Mouse (Mus musculus): ENCODE measurements around the gene Syngr2. TPM values are rescaled to one million over a fixed set of nuclear protein-coding genes. Genes with fewer than 3 reads are reported as not detected.
A peak's percentile ranks its signal among the peaks of the same experiment; 100 is the strongest.
"Not testable (repeated sequence)": the region's sequence is repeated elsewhere in the genome, so short reads cannot be mapped to it uniquely, and the experiment has no call there.

The Syngr2 gene
- polyA plus RNA-seq, 1 experiment from 2014 or later = 29.9 TPM

DNA sequence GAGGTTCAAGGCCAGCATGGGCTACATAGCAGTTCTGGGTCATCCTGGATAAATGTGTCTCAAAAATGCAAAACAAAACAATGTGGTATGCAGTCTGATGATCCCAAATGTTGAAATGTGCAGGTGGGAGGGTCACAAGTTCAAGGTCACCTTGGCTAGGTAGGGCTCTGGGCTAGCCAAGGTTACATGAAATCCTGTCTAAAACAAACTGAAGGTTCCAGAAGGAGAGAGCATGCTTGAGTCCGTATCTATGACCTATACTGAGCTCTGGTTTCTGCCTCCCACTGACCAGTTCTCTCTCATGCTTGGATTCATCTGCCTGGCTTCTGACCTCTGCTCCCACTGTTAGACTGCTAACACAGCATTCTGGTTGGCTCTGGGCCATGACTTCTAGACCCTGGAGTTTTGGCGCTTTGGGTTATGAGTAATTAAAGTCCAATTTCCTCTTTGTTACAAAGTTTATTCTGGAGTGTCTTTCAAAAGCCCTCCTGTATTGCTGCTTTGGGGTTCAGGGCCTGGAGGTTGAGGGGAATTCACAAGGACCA is 20.3 kb downstream of the Syngr2 start:
- Histone ChIP-seq H3K4me2 (ENCODE audit: low read depth) (no peak overlapping the region), H3K9ac (ENCODE audit: low read length) (no peak overlapping the region), H3K9me3 (ENCODE audit: control insufficient read depth, low read length) (no peaks in the 10 kb centered on the region), H3K36me3 (ENCODE audit: control insufficient read depth, insufficient read depth, low read length) (no peaks in the 10 kb centered on the region), H3K27ac (ENCODE audit: low read depth, low read length) (no peak overlapping the region), H3K27me3 (ENCODE audit: control insufficient read depth, insufficient read depth, low read length) (no peaks in the 10 kb centered on the region), H3K4me1 (ENCODE audit: control insufficient read depth, insufficient read depth, low read length) (peaks cover 20% of the 10 kb centered on the region), H3K4me3 (ENCODE audit: low read depth, low read length) (no peak overlapping the region)
- DNase-seq (ENCODE audit: low spot score) (no peak), ATAC-seq (ENCODE audit: insufficient read depth, low FRiP score, low TSS enrichment) (no peak)
- WGBS = 86% methylated on average over 2 of the region's 2 CpGs

DNA sequence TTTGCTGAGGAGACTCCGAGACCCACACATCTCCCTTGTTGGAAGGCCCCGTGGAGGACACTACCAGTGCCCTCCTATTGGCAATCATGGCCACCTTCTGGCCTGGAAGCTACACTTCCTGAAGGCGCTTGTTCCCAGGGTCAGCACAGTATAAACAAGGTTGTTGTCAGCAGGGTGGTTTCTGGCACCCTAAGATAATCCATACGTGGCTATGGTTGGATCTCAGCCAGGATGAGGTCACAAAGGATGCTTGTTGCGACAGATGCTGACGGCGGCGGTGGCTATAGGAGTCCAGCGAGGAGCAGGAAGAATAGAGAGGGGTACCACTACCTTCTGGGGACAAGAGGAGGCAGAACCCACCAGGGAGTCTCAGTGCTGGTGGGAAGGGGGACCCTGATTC is 20.9 kb downstream of the Syngr2 start:
- H3K36me3 ChIP-seq (ENCODE audit: control insufficient read depth, insufficient read depth, low read length) = no peaks in the 10 kb centered on the region
- ATAC-seq (ENCODE audit: insufficient read depth, low FRiP score, low TSS enrichment) (no peak), DNase-seq (ENCODE audit: low spot score) (no peak)
- no peak overlapping the region for H3K4me3 ChIP-seq (ENCODE audit: low read depth, low read length)
- peaks cover 14% of the 10 kb centered on the region for H3K4me1 ChIP-seq (ENCODE audit: control insufficient read depth, insufficient read depth, low read length)
- H3K27me3 ChIP-seq (ENCODE audit: control insufficient read depth, insufficient read depth, low read length) = no peaks in the 10 kb centered on the region
- no peaks in the 10 kb centered on the region for H3K9me3 ChIP-seq (ENCODE audit: control insufficient read depth, low read length)
- H3K27ac ChIP-seq (ENCODE audit: low read depth, low read length) = no peak overlapping the region
- no peak overlapping the region for H3K4me2 ChIP-seq (ENCODE audit: low read depth)
- peak overlapping the region; percentile 7; the same call in 1 of the 2 replicates for H3K9ac ChIP-seq (ENCODE audit: low read length)
- 93% methylated on average over 9 of the region's 9 CpGs for WGBS

DNA sequence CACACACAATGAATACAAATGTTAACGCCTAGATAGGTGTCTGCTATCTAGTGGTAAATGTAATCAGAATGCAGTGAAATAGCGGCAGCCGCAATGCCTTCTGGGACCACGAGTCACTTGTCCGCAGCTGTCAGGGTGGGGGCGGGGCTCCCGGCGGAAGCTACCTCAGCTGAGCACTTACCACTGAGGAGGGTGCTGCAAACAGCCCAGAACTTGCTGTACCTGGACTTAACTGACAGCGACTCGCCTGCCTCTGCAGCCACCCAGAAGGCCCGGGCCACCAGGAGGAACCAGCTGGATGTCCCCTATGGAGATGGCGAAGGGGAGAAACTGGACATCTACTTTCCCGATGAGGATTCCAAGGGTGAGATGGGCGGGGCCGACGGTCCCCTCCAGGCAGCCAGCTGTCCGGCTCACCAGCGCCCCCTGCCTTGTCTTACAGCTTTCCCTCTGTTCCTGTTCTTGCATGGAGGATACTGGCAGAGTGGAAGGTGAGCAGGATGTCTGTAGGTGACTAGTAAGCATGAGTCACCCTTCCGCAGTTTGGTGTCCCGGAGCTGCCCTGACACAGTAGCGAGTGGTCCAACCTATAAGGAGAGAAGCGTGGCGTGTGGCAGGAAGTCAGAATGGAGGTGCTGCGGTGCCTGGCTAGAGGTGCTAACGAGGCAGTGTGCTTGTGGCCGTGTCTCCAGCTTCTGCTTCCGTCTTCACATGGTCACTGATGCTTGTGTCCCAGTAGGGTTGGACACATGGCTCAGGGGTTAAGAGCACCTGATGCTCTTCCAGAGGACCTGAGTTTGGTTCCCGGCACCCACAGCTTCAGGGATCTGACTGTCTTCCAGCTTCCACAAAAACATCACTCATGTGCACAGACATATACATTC is 22.9 kb downstream of the Syngr2 start:
- Histone ChIP-seq H3K9me3 (ENCODE audit: control insufficient read depth, low read length) (no peaks in the 10 kb centered on the region), H3K4me3 (ENCODE audit: low read depth, low read length) (peak overlapping the region; percentile 31), H3K36me3 (ENCODE audit: control insufficient read depth, insufficient read depth, low read length) (no peaks in the 10 kb centered on the region), H3K9ac (ENCODE audit: low read length) (peak overlapping the region; percentile 32; the same call in 1 of the 2 replicates), H3K4me2 (ENCODE audit: low read depth) (peak overlapping the region; percentile 55), H3K27ac (ENCODE audit: low read depth, low read length) (no peak overlapping the region), H3K4me1 (ENCODE audit: control insufficient read depth, insufficient read depth, low read length) (peaks cover 6% of the 10 kb centered on the region; the same call in 1 of the 2 replicates), H3K27me3 (ENCODE audit: control insufficient read depth, insufficient read depth, low read length) (no peaks in the 10 kb centered on the region)
- DNase-seq (ENCODE audit: low spot score) (peak; percentile 85), ATAC-seq (ENCODE audit: insufficient read depth, low FRiP score, low TSS enrichment) (peak; percentile 63)
- WGBS = 15% methylated on average over 28 of the region's 28 CpGs

DNA sequence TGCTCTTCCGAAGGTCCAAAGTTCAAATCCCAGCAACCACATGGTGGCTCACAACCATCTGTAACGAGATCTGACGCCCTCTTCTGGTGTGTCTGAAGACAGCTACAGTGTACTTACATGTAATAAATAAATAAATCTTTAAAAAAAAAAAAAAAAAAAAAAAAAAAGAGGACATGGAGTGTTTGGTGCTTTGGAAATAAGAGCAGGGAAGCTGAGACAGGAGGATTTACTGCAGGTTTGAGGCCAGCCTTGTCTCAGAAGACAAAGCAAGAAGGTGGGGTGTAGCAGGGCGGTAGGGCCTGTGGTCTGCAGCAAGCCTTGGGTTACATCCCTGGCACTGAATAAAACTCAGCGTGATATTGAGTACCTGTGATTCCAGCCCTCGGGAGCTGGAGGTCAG is 24.0 kb downstream of the Syngr2 start:
- H3K9me3 ChIP-seq (ENCODE audit: control insufficient read depth, low read length); H3K27ac ChIP-seq (ENCODE audit: low read depth, low read length); H3K36me3 ChIP-seq (ENCODE audit: control insufficient read depth, insufficient read depth, low read length); H3K9ac ChIP-seq (ENCODE audit: low read length); DNase-seq (ENCODE audit: low spot score); H3K4me2 ChIP-seq (ENCODE audit: low read depth); H3K4me1 ChIP-seq (ENCODE audit: control insufficient read depth, insufficient read depth, low read length); H3K27me3 ChIP-seq (ENCODE audit: control insufficient read depth, insufficient read depth, low read length); ATAC-seq (ENCODE audit: insufficient read depth, low FRiP score, low TSS enrichment); H3K4me3 ChIP-seq (ENCODE audit: low read depth, low read length): not testable (repeated sequence)
- WGBS = 90% methylated on average over 4 of the region's 6 CpGs

DNA sequence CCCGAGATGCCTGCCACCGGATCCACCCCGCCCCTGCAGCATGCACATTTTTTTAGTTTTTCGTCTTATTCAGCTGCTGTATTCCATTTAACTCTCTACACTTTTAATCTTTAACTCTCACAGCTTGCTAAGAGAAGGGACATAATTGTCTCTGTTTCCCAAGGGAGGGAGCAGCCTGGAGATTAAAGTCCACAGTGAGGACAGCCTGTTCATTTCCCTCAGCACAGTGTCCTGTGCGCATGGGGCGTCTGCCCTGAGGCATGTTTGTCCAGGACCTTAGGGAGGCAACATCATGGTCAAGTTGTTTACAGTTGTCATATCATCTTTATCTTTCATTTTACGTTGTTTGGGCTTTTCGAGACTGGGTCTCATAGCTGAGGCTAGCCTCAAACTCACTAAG is 24.6 kb downstream of the Syngr2 start:
- DNase-seq (ENCODE audit: low spot score) (no peak), ATAC-seq (ENCODE audit: insufficient read depth, low FRiP score, low TSS enrichment) (no peak)
- Histone ChIP-seq H3K36me3 (ENCODE audit: control insufficient read depth, insufficient read depth, low read length) (no peaks in the 10 kb centered on the region), H3K9ac (ENCODE audit: low read length) (no peak overlapping the region), H3K4me3 (ENCODE audit: low read depth, low read length) (no peak overlapping the region), H3K4me1 (ENCODE audit: control insufficient read depth, insufficient read depth, low read length) (peaks cover 6% of the 10 kb centered on the region; the same call in 1 of the 2 replicates), H3K4me2 (ENCODE audit: low read depth) (no peak overlapping the region), H3K27me3 (ENCODE audit: control insufficient read depth, insufficient read depth, low read length) (no peaks in the 10 kb centered on the region), H3K9me3 (ENCODE audit: control insufficient read depth, low read length) (no peaks in the 10 kb centered on the region), H3K27ac (ENCODE audit: low read depth, low read length) (no peak overlapping the region)
- WGBS = 95% methylated on average over 8 of the region's 8 CpGs

DNA sequence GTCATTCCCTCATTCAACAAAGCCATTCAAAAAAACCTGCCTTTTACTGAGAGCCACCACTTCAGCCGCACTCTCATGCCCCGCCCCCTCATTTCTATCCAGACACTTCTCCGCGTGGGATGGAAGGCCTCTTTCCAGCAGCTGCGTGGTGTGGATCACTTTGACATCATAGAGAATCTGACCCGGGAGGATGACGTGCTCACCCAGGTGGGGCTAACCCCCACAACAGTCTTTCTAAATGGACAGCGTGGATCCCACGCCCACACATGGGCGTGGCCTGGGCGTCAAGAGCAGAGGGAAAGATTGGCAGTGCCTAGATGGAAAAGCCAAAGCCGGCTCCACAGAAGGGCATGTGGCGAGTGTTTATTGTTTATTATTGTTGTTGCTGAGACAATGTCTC is 26.8 kb downstream of the Syngr2 start:
- Histone ChIP-seq H3K36me3 (ENCODE audit: control insufficient read depth, insufficient read depth, low read length) (no peaks in the 10 kb centered on the region), H3K4me3 (ENCODE audit: low read depth, low read length) (no peak overlapping the region), H3K4me2 (ENCODE audit: low read depth) (no peak overlapping the region), H3K9me3 (ENCODE audit: control insufficient read depth, low read length) (no peaks in the 10 kb centered on the region), H3K27me3 (ENCODE audit: control insufficient read depth, insufficient read depth, low read length) (no peaks in the 10 kb centered on the region), H3K4me1 (ENCODE audit: control insufficient read depth, insufficient read depth, low read length) (peaks cover 6% of the 10 kb centered on the region; the same call in 1 of the 2 replicates), H3K27ac (ENCODE audit: low read depth, low read length) (no peak overlapping the region), H3K9ac (ENCODE audit: low read length) (no peak overlapping the region)
- DNase-seq (ENCODE audit: low spot score) (peak; percentile 30), ATAC-seq (ENCODE audit: insufficient read depth, low FRiP score, low TSS enrichment) (no peak)
- WGBS = 24% methylated on average over 13 of the region's 13 CpGs

DNA sequence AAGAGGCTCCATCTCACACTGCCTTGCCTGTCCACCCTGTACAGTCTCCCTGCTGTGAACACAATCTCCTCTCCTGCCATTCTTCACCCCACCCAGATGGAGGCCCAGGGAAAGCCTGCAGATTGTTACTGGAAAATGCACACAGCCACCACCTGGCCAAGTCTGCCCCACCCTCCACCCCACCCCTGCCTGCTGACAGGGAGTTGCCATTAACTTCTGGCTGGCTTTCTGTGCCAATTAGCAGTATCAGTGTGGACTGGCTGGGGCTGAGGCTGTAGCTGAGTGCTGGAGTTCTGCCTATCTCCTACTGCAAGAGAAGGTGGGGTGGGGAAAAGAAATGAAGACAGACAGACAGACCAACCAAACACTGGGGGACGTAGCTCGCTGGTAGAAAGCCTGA is 29.1 kb downstream of the Syngr2 start:
- H3K4me1 ChIP-seq (ENCODE audit: control insufficient read depth, insufficient read depth, low read length) = no peaks in the 10 kb centered on the region
- no peak overlapping the region for H3K4me3 ChIP-seq (ENCODE audit: low read depth, low read length)
- H3K27ac ChIP-seq (ENCODE audit: low read depth, low read length) = no peak overlapping the region
- no peaks in the 10 kb centered on the region for H3K9me3 ChIP-seq (ENCODE audit: control insufficient read depth, low read length)
- H3K27me3 ChIP-seq (ENCODE audit: control insufficient read depth, insufficient read depth, low read length) = no peaks in the 10 kb centered on the region
- 75% methylated on average over 2 of the region's 2 CpGs for WGBS
- ATAC-seq (ENCODE audit: insufficient read depth, low FRiP score, low TSS enrichment) (no peak), DNase-seq (ENCODE audit: low spot score) (no peak)
- H3K4me2 ChIP-seq (ENCODE audit: low read depth) = no peak overlapping the region
- H3K9ac ChIP-seq (ENCODE audit: low read length) = no peak overlapping the region
- no peaks in the 10 kb centered on the region for H3K36me3 ChIP-seq (ENCODE audit: control insufficient read depth, insufficient read depth, low read length)

DNA sequence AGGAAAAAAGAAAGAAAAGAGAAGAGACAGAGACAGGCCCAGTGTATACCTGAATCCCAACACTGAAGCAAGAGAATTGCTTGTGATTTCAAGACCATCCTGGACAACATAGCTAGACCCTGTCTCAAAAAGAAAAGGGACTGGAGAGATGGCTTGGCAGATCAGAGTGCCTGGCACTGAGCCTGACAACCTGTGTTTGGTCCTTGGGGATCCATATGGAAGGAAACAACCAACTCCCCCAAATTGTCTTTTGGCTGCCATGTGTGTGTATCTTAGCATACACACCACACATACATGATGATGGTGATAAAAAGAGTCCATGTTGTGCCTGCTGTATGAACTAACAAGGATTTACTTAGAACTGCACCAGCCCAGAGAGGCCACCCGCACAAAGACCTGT is 29.6 kb downstream of the Syngr2 start:
- no peaks in the 10 kb centered on the region for H3K27me3 ChIP-seq (ENCODE audit: control insufficient read depth, insufficient read depth, low read length)
- H3K36me3 ChIP-seq (ENCODE audit: control insufficient read depth, insufficient read depth, low read length) = no peaks in the 10 kb centered on the region
- H3K4me1 ChIP-seq (ENCODE audit: control insufficient read depth, insufficient read depth, low read length) = no peaks in the 10 kb centered on the region
- no peak overlapping the region for H3K9ac ChIP-seq (ENCODE audit: low read length)
- H3K4me2 ChIP-seq (ENCODE audit: low read depth) = no peak overlapping the region
- ATAC-seq (ENCODE audit: insufficient read depth, low FRiP score, low TSS enrichment) (no peak), DNase-seq (ENCODE audit: low spot score) (no peak)
- H3K4me3 ChIP-seq (ENCODE audit: low read depth, low read length) = no peak overlapping the region
- no peaks in the 10 kb centered on the region for H3K9me3 ChIP-seq (ENCODE audit: control insufficient read depth, low read length)
- no peak overlapping the region for H3K27ac ChIP-seq (ENCODE audit: low read depth, low read length)
- 83% methylated on average over 1 of the region's 1 CpGs for WGBS

DNA sequence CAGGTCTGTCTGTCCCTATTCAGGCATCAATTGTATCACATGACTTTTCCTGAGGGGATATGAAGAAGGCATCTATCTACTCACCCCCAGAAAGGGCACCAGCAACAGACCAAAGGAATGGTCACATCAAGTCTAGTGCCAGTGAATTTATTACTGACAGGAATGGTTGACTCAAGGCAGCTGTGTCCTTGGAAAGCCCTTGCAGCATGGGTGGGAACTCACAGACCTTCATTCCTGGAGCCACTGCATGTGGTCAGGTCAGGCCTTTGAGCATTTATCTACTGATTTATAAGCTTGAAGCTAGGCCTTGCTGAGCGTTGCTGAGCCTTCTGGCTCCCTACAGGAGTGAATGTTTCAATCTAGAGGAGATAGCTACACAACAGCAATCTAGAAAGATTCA is 31.4 kb downstream of the Syngr2 start:
- 50% methylated on average over 1 of the region's 1 CpGs for WGBS
- H3K27me3 ChIP-seq (ENCODE audit: control insufficient read depth, insufficient read depth, low read length) = no peaks in the 10 kb centered on the region
- H3K9ac ChIP-seq (ENCODE audit: low read length) = no peak overlapping the region
- H3K4me1 ChIP-seq (ENCODE audit: control insufficient read depth, insufficient read depth, low read length) = no peaks in the 10 kb centered on the region
- DNase-seq (ENCODE audit: low spot score) (no peak), ATAC-seq (ENCODE audit: insufficient read depth, low FRiP score, low TSS enrichment) (no peak)
- no peaks in the 10 kb centered on the region for H3K36me3 ChIP-seq (ENCODE audit: control insufficient read depth, insufficient read depth, low read length)
- no peaks in the 10 kb centered on the region for H3K9me3 ChIP-seq (ENCODE audit: control insufficient read depth, low read length)
- no peak overlapping the region for H3K27ac ChIP-seq (ENCODE audit: low read depth, low read length)
- H3K4me2 ChIP-seq (ENCODE audit: low read depth) = no peak overlapping the region
- H3K4me3 ChIP-seq (ENCODE audit: low read depth, low read length) = no peak overlapping the region

All from neural tube, embryonic 11.5 days (tissue).